Mouse (Mus musculus) bone marrow, adult 2 months (tissue): ENCODE results near the gene Loxl3. TPM values are rescaled to one million over a fixed set of nuclear protein-coding genes. Genes with fewer than 3 reads are reported as not detected.

ENCODE experiments used
- H3K27ac ChIP-seq: fragments of 200-500 bp; 2 replicates; pipeline ENCODE4 v1.5.1; 2012; ENCODE audit warnings: low read depth, mild to moderate bottlenecking, control low read depth, inconsistent platforms, low read length; ENCODE audit not compliant: control insufficient read depth, poor library complexity, insufficient read depth
- H3K4me1 ChIP-seq: fragments of 200-500 bp; 2 replicates; pipeline ENCODE4 v1.6.1; 2011; ENCODE audit warnings: low read length; ENCODE audit not compliant: control insufficient read depth, insufficient read depth
- H3K4me3 ChIP-seq: fragments of 200-500 bp; replicated peaks from 2 replicates; pipeline ENCODE3; 2011; ENCODE audit warnings: mild to moderate bottlenecking, low read depth, low read length, control low read depth; ENCODE audit not compliant: control insufficient read depth
- CTCF ChIP-seq: fragments of 200-500 bp; IDR thresholded peaks from 2 replicates; pipeline ENCODE4 v1.5.1; 2011; ENCODE audit warnings: low read length, control low read depth; ENCODE audit not compliant: control insufficient read depth, insufficient read depth
- POLR2A ChIP-seq: fragments of 200-500 bp; IDR thresholded peaks from 2 replicates; pipeline ENCODE4 v1.6.1; 2011; ENCODE audit warnings: low read depth, mild to moderate bottlenecking, control low read depth, low read length, borderline replicate concordance; ENCODE audit not compliant: control insufficient read depth
- WGBS: fragments of 180-500 bp; shearing (Covaris S2); methylation state at CpG from one replicate; pipeline ENCODE4 v1.1.7; 2018; 5-methylcytosine and 5-hydroxymethylcytosine counted together
- polyA plus RNA-seq: library from polyadenylated mRNA; stranded (reverse); fragments of >200 nt; gene quantifications from 2 replicates; pipeline ENCODE4 v1.2.4, GENCODE M21; 2011; ENCODE audit warnings: low replicate concordance; ENCODE audit not compliant: missing spikeins, insufficient read depth, insufficient read length

Gene Loxl3
- polyA plus RNA-seq, 1 experiment: 13.3 TPM

- no peak overlapping the region for H3K27ac ChIP-seq
- no peak for TF ChIP-seq POLR2A
- no peak for TF ChIP-seq CTCF
- 89% methylated on average over 5 of the region's 5 CpGs for WGBS
- H3K4me1 ChIP-seq: no peaks in the 10 kb centered on the region
- no peak overlapping the region for H3K4me3 ChIP-seq
These were observed 10.0 kb downstream of the Loxl3 start for GRCm38 (mm10) chr6:83043993-83044392.

GRCm38 (mm10) chr6:83044742-83045141 is 10.8 kb downstream of the Loxl3 start:
- TF ChIP-seq POLR2A (no peak), CTCF (no peak)
- Histone ChIP-seq H3K4me3 (no peak overlapping the region), H3K27ac (no peak overlapping the region), H3K4me1 (no peaks in the 10 kb centered on the region)
- WGBS: 46% methylated on average over 9 of the region's 9 CpGs

GRCm38 (mm10) chr6:83049367-83049766 is 15.4 kb downstream of the Loxl3 start:
- Histone ChIP-seq H3K4me3 (no peak overlapping the region), H3K27ac (no peak overlapping the region), H3K4me1 (peaks cover 3% of the 10 kb centered on the region; the same call in 1 of the 2 replicates)
- 85% methylated on average over 10 of the region's 10 CpGs for WGBS
- TF ChIP-seq POLR2A (no peak), CTCF (no peak)

GRCm38 (mm10) chr6:83053136-83053960 is 19.4 kb downstream of the Loxl3 start:
- Histone ChIP-seq H3K4me1 (peaks cover 3% of the 10 kb centered on the region; the same call in 1 of the 2 replicates), H3K4me3 (peak overlapping the region; percentile 74), H3K27ac (peak overlapping the region; percentile 94)
- WGBS: 4% methylated on average over 26 of the region's 26 CpGs
- no peak for TF ChIP-seq CTCF
- no peak for TF ChIP-seq POLR2A

- WGBS: under 1% methylated on average over 64 of the region's 64 CpGs
- Histone ChIP-seq H3K27ac (peak within 1 kb of the TSS; percentile 94), H3K4me1 (peaks cover 3% of the 10 kb centered on the region; the same call in 1 of the 2 replicates), H3K4me3 (peak within 1 kb of the TSS; percentile 74)
- TF ChIP-seq CTCF: no peak
- TF ChIP-seq POLR2A: peak; percentile 65
These were observed 20.3 kb downstream of the Loxl3 start, which contains the start of gene Aup1 for GRCm38 (mm10) chr6:83054074-83054851. TSS of gene Aup1 (plus strand) at chr6:83054521.

GRCm38 (mm10) chr6:83054871-83055431 is 21.0 kb downstream of the Loxl3 start, which contains the start of gene Htra2:
TSS of gene Htra2 (minus strand) at chr6:83055273.
- WGBS: under 1% methylated on average over 50 of the region's 50 CpGs
- H3K4me1 ChIP-seq: peaks cover 3% of the 10 kb centered on the region; the same call in 1 of the 2 replicates
- H3K27ac ChIP-seq: peak within 1 kb of the TSS; percentile 94
- TF ChIP-seq CTCF (peak; percentile 41; the same call in 1 of the 2 replicates), POLR2A (no peak; the same call in 1 of the 2 replicates)
- H3K4me3 ChIP-seq: peak within 1 kb of the TSS; percentile 74

GRCm38 (mm10) chr6:83057790-83058189 is 23.8 kb downstream of the Loxl3 start, which contains the start of gene Dqx1:
TSS of gene Dqx1 (plus strand) at chr6:83057844.
- 90% methylated on average over 3 of the region's 3 CpGs for WGBS
- H3K4me1 ChIP-seq: peaks cover 3% of the 10 kb centered on the region; the same call in 1 of the 2 replicates
- no peak within 1 kb of the TSS for H3K27ac ChIP-seq
- TF ChIP-seq CTCF (no peak), POLR2A (no peak)
- no peak within 1 kb of the TSS for H3K4me3 ChIP-seq
